Mouse (Mus musculus): ENCODE measurements around the gene Nptx1. TPM values are rescaled to one million over a fixed set of nuclear protein-coding genes. Genes with fewer than 3 reads are reported as not detected.

Gene Nptx1
- total RNA-seq, 2 experiments from 2014 or later = 247 to 272 TPM

GRCm38 (mm10) chr11:119540560-119540959 is 7.0 kb downstream of the Nptx1 start:
- DNase-seq (ENCODE audit: extremely low spot score in 1 of 2, low spot score in 2 of 2) = no peak
- Histone ChIP-seq H3K4me3 (no peak overlapping the region), H3K27ac (peak overlapping the region; percentile 28; the same call in 1 of the 2 replicates)
- intact Hi-C loops (cut with DNase I) = no loop called here
- TF ChIP-seq CTCF (IDR thresholded peaks at IDR 0.05) = no peak

GRCm38 (mm10) chr11:119539944-119540343 is 7.6 kb downstream of the Nptx1 start:
- H3K27ac ChIP-seq = peak overlapping the region; percentile 11; the same call in 1 of the 2 replicates
- no peak for DNase-seq (ENCODE audit: extremely low spot score in 1 of 2, low spot score in 2 of 2)
- no peak for TF ChIP-seq CTCF (IDR thresholded peaks at IDR 0.05)
- no peak overlapping the region for H3K4me3 ChIP-seq
- intact Hi-C loops (cut with DNase I) = no loop called here

- Histone ChIP-seq H3K4me3 (no peak overlapping the region), H3K27ac (no peak overlapping the region)
- intact Hi-C loops (cut with DNase I) = no loop called here
- no peak for DNase-seq (ENCODE audit: extremely low spot score in 1 of 2, low spot score in 2 of 2)
- no peak for TF ChIP-seq CTCF (IDR thresholded peaks at IDR 0.05)
Measured at GRCm38 (mm10) chr11:119533745-119534144, 13.8 kb downstream of the Nptx1 start.

GRCm38 (mm10) chr11:119532460-119532859 is 15.1 kb downstream of the Nptx1 start:
- Histone ChIP-seq H3K4me3 (no peak overlapping the region), H3K27ac (no peak overlapping the region; the same call in 1 of the 2 replicates)
- DNase-seq (ENCODE audit: extremely low spot score in 1 of 2, low spot score in 2 of 2) = no peak
- intact Hi-C loops (cut with DNase I) = no loop called here
- TF ChIP-seq CTCF (IDR thresholded peaks at IDR 0.05) = no peak

- DNase-seq (ENCODE audit: extremely low spot score in 1 of 2, low spot score in 2 of 2) = no peak
- intact Hi-C loops (cut with DNase I) = no loop called here
- H3K27ac ChIP-seq = peak overlapping the region; percentile 58
Measured at GRCm38 (mm10) chr11:119528930-119529329, 18.6 kb downstream of the Nptx1 start.

GRCm38 (mm10) chr11:119526068-119526966 is 21.2 kb downstream of the Nptx1 start:
- no peak for TF ChIP-seq CTCF (IDR thresholded peaks at IDR 0.05)
- DNase-seq (ENCODE audit: extremely low spot score in 1 of 2, low spot score in 2 of 2) = no peak
- Histone ChIP-seq H3K4me3 (no peak overlapping the region), H3K27ac (no peak overlapping the region)
- intact Hi-C loops (cut with DNase I) = no loop called here

More at GRCm38 (mm10) chr11:119528930-119529329, 18.6 kb downstream of the Nptx1 start:
- no peak for TF ChIP-seq CTCF (IDR thresholded peaks at IDR 0.05)
- H3K4me3 ChIP-seq = no peak overlapping the region

- H3K4me3 ChIP-seq = peak overlapping the region; percentile 37
- DNase-seq (ENCODE audit: extremely low spot score in 1 of 2, low spot score in 2 of 2) = peak; percentile 72 to 82
- H3K27ac ChIP-seq = no peak overlapping the region
- intact Hi-C loops (cut with DNase I) = no loop called here
- no peak for TF ChIP-seq CTCF (IDR thresholded peaks at IDR 0.05)
Measured at GRCm38 (mm10) chr11:119524545-119524949, 23.0 kb downstream of the Nptx1 start.

- DNase-seq (ENCODE audit: extremely low spot score in 1 of 2, low spot score in 2 of 2) = no peak
- Histone ChIP-seq H3K4me3 (no peak overlapping the region), H3K27ac (no peak overlapping the region)
- no peak; the same call in 1 of the 2 replicates for TF ChIP-seq CTCF (IDR thresholded peaks at IDR 0.05)
- intact Hi-C loops (cut with DNase I) = no loop called here
Measured at GRCm38 (mm10) chr11:119523392-119523791, 24.2 kb downstream of the Nptx1 start.

GRCm38 (mm10) chr11:119522779-119523178 is 24.8 kb downstream of the Nptx1 start:
- TF ChIP-seq CTCF (IDR thresholded peaks at IDR 0.05) = no peak
- intact Hi-C loops (cut with DNase I) = no loop called here
- DNase-seq (ENCODE audit: extremely low spot score in 1 of 2, low spot score in 2 of 2) = no peak
- peak overlapping the region; percentile 53 for H3K27ac ChIP-seq
- no peak overlapping the region for H3K4me3 ChIP-seq

GRCm38 (mm10) chr11:119521920-119522710 is 25.4 kb downstream of the Nptx1 start:
- DNase-seq (ENCODE audit: extremely low spot score in 1 of 2, low spot score in 2 of 2) = no peak
- H3K4me3 ChIP-seq = no peak overlapping the region
- TF ChIP-seq CTCF (IDR thresholded peaks at IDR 0.05) = no peak
- intact Hi-C loops (cut with DNase I) = no loop called here
- H3K27ac ChIP-seq = peak overlapping the region; percentile 53

GRCm38 (mm10) chr11:119520713-119521063 is 26.9 kb downstream of the Nptx1 start:
- H3K4me3 ChIP-seq = no peak overlapping the region
- TF ChIP-seq CTCF (IDR thresholded peaks at IDR 0.05) = no peak
- DNase-seq (ENCODE audit: extremely low spot score in 1 of 2, low spot score in 2 of 2) = no peak
- peak overlapping the region; percentile 88 for H3K27ac ChIP-seq
- intact Hi-C loops (cut with DNase I) = no loop called here

Data from left cerebral cortex, adult 2 months (tissue).